8 mouse cellular contexts compared by ENCODE assay signal in the genomic region with DNA sequence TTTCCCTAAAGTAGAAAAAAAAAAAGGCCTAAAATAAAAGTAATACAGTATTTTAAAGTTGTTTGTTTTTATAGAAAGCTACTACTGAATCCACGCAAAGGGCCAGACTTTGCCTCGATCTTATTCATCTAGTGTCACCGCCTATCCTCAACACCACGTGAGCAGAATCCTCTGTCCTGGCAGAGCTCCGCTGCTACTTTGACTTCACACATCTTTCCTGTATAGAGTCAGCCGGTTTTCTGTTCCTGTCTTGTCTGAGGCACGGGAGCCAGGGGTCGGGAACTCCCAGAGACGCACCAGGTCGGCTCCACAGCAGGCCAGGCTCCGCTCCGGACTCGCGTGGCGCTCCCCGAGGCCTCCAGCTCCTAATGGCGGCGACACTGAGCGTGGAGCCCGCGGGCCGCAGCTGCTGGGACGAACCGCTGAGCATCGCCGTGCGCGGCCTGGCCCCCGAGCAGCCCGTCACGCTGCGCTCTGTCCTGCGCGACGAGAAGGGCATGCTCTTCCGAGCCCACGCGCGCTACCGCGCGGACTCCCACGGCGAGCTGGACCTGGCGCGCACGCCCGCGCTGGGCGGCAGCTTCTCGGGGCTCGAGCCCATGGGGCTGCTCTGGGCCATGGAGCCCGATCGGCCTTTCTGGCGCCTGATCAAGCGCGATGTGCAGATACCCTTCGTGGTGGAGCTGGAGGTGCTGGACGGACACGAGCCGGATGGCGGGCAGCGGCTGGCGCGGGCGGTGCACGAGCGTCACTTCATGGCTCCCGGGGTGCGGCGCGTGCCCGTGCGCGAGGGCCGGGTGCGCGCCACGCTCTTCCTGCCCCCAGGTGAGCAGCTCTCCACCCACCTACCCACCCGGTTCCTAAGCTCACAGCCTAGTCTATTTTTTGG. TPM values are rescaled to one million over a fixed set of nuclear protein-coding genes. Genes with fewer than 3 reads are reported as not detected.
DNase-seq lines count a peak whose midpoint lies in the region; ATAC-seq and TF ChIP-seq lines count a peak whose summit lies in the region.
"Not testable (repeated sequence)": the region's sequence is repeated elsewhere in the genome, so short reads cannot be mapped to it uniquely, and the experiment has no call there.

Gene Acot6 (plus strand): TSS at position 51 of the 889 bp plus-strand sequence.

- peak within 1 kb of the TSS; percentile 78 for H3K9ac ChIP-seq in heart, embryonic 12.5 days
- H3K9ac ChIP-seq in limb, embryonic 14.5 days (ENCODE audit: low read depth, low read length, severe bottlenecking): peak within 1 kb of the TSS; percentile 68
- peak within 1 kb of the TSS; percentile 68 for H3K9ac ChIP-seq in midbrain, embryonic 13.5 days (replicated peaks)

- peak within 1 kb of the TSS; percentile 66 for H3K4me3 ChIP-seq in erythroblast, embryonic 14.5 days (replicated peaks)
- H3K4me3 ChIP-seq in heart, embryonic 12.5 days: peak within 1 kb of the TSS; percentile 68
- peak within 1 kb of the TSS; percentile 49 for H3K4me3 ChIP-seq in limb, embryonic 14.5 days (replicated peaks; ENCODE audit: low read length)
- peak within 1 kb of the TSS; percentile 54 for H3K4me3 ChIP-seq in midbrain, embryonic 13.5 days (replicated peaks)

- peak within 1 kb of the TSS; percentile 95 for H3K4me2 ChIP-seq in heart, embryonic 12.5 days
- H3K4me2 ChIP-seq in limb, embryonic 14.5 days (replicated peaks; ENCODE audit: low read depth, low read length, severe bottlenecking): peak within 1 kb of the TSS; percentile 66
- H3K4me2 ChIP-seq in midbrain, embryonic 13.5 days (replicated peaks): peak within 1 kb of the TSS; percentile 73

- TF ChIP-seq CTCF in brain, embryonic 14.5 days (IDR thresholded peaks at IDR 0.05; ENCODE audit: borderline replicate concordance, extremely low read depth, insufficient read depth, insufficient read length): not testable (repeated sequence)

- H3K9me3 ChIP-seq in erythroblast, embryonic 14.5 days (ENCODE audit: control insufficient read depth, low read length); heart, embryonic 12.5 days (replicated peaks); limb, embryonic 14.5 days (ENCODE audit: control insufficient read depth, low read length); midbrain, embryonic 13.5 days: not testable (repeated sequence)

- H3K4me1 ChIP-seq in erythroblast, embryonic 14.5 days (ENCODE audit: control insufficient read depth): peaks cover 19% of the 10 kb centered on the region
- H3K4me1 ChIP-seq in heart, embryonic 12.5 days (replicated peaks); limb, embryonic 14.5 days (ENCODE audit: control insufficient read depth, insufficient read depth, low read length); midbrain, embryonic 13.5 days (replicated peaks): not testable (repeated sequence)

- peak; percentile 71 for DNase-seq in 3134 (ENCODE audit: extremely low read depth, insufficient read length, low spot score)
- peak; percentile 76 for DNase-seq in brain, embryonic 14.5 days (ENCODE audit: low read depth)
- peak; percentile 64 for DNase-seq in kidney, adult 9 months
- peak; percentile 62 for DNase-seq in limb, embryonic 14.5 days (ENCODE audit: low spot score)
- peak; percentile 6 to 38 for DNase-seq in spleen, adult 18-20 months

- not testable (repeated sequence) for TF ChIP-seq POLR2A in brain, embryonic 14.5 days (IDR thresholded peaks at IDR 0.05; ENCODE audit: borderline replicate concordance, extremely low read depth, insufficient read depth, insufficient read length, poor library complexity, severe bottlenecking)
- TF ChIP-seq POLR2A in limb, embryonic 14.5 days (IDR thresholded peaks at IDR 0.05; ENCODE audit: borderline replicate concordance, extremely low read depth, insufficient read depth, insufficient read length): 0 out of 2 replicates have a peak, but pooled peaks have one; percentile 32

- WGBS in heart, embryonic 12.5 days: 1% methylated on average over 80 of the region's 80 CpGs
- WGBS in limb, embryonic 14.5 days: 1% methylated on average over 42 of the region's 80 CpGs
- WGBS in midbrain, embryonic 13.5 days: under 1% methylated on average over 80 of the region's 80 CpGs

- not testable (repeated sequence) for H3K27ac ChIP-seq in heart, embryonic 12.5 days (ENCODE audit: poor library complexity, severe bottlenecking); limb, embryonic 14.5 days (replicated peaks; ENCODE audit: low read depth, low read length); midbrain, embryonic 13.5 days

- peak; percentile 74; the same call in 1 of the 2 replicates for ATAC-seq in heart, embryonic 12.5 days (ENCODE audit: insufficient number of reproducible peaks, low FRiP score)
- ATAC-seq in limb, embryonic 14.5 days (ENCODE audit: low FRiP score, low read depth): peak; percentile 68
- ATAC-seq in midbrain, embryonic 13.5 days: peak; percentile 82

- H3K36me3 ChIP-seq in erythroblast, embryonic 14.5 days (ENCODE audit: control insufficient read depth); heart, embryonic 12.5 days; limb, embryonic 14.5 days (ENCODE audit: control insufficient read depth, insufficient read depth, low read length); midbrain, embryonic 13.5 days: not testable (repeated sequence)

- H3K27me3 ChIP-seq in erythroblast, embryonic 14.5 days (ENCODE audit: control insufficient read depth); heart, embryonic 12.5 days (replicated peaks); limb, embryonic 14.5 days (ENCODE audit: control insufficient read depth, insufficient read depth, low read length); midbrain, embryonic 13.5 days: not testable (repeated sequence)

RNA-seq across cellular contexts. Expression of gene Acot6, which starts in this region (rescaled TPM):
- 2.8 and 3.0 TPM in 2 replicates for polyA plus RNA-seq in brain, embryonic 14.5 days (2012; rRNA removed)
- polyA plus RNA-seq in erythroblast, embryonic 14.5 days (2012): not detected in 2 replicates
- polyA plus RNA-seq in heart, embryonic 12.5 days (2016; fragmentation: Nextera tagmentation; extraction: Ambion mirVana): 0.64 and 1.1 TPM in 2 replicates
- 4.0 and 4.4 TPM in 2 replicates for polyA plus RNA-seq in limb, embryonic 14.5 days (2012; rRNA removed)
- 1.4 and 2.2 TPM in 2 replicates for polyA plus RNA-seq in limb, embryonic 14.5 days (2014; fragmentation: Nextera tagmentation; extraction: Ambion mirVana)
- 0.81 and 0.96 TPM in 2 replicates for polyA plus RNA-seq in midbrain, embryonic 13.5 days (2015; fragmentation: Nextera tagmentation; extraction: Ambion mirVana)

Comparison
In these comparisons a context has a peak if more than half of its experiments do, and no peak if none do; other contexts are left out.
1. Peak in ATAC-seq, H3K4me3 ChIP-seq, H3K9ac ChIP-seq and H3K4me2 ChIP-seq in midbrain, embryonic 13.5 days; RNA of the gene not detected or under 1 TPM.
2. DNase-seq: peak in every context shown above with its lines; median percentile 76 in brain, embryonic 14.5 days; 71 in 3134; 64 in kidney, adult 9 months; 62 in limb, embryonic 14.5 days; 22 in spleen, adult 18-20 months.